Mouse (Mus musculus) MEL (cell line): ENCODE results near the gene Slc4a3. TPM values are rescaled to one million over a fixed set of nuclear protein-coding genes. Genes with fewer than 3 reads are reported as not detected.

ENCODE experiments used
- DNase-seq: peaks from one replicate; pipeline ENCODE4 v3.0.0; 2011; ENCODE audit warnings: low read depth, low spot score
- H3K27ac ChIP-seq: 2 replicates; pipeline ENCODE4 v1.5.1; 2012; ENCODE audit warnings: low read depth, mild to moderate bottlenecking, control low read depth, low read length, moderate library complexity; ENCODE audit not compliant: control insufficient read depth
- H3K27me3 ChIP-seq, 2 experiments: fragments of 150-350 bp in 1 of 2; sonication (generic) in 1 of 2; 2 replicates each; pipeline ENCODE4 v1.6.1; 2012; ENCODE audit warnings: low read length in 2 of 2, mild to moderate bottlenecking in 2 of 2, improper control_type of control experiment in 1 of 2, moderate library complexity in 1 of 2; ENCODE audit not compliant: insufficient read depth in 2 of 2, control insufficient read depth in 1 of 2
- H3K36me3 ChIP-seq, 2 experiments: 2 replicates each; pipeline ENCODE4 v1.6.1; 2012 to 2014; ENCODE audit warnings: low read length in 2 of 2, improper control_type of control experiment in 1 of 2, inconsistent platforms in 1 of 2, mild to moderate bottlenecking in 1 of 2; ENCODE audit not compliant: insufficient read depth in 2 of 2, control insufficient read depth in 1 of 2
- H3K4me1 ChIP-seq, 2 experiments: fragments of 150-350 bp in 1 of 2; sonication (generic) in 1 of 2; 2 replicates each; pipeline ENCODE4 v1.6.1; 2012; ENCODE audit warnings: low read length in 2 of 2, improper control_type of control experiment in 1 of 2, mild to moderate bottlenecking in 1 of 2; ENCODE audit not compliant: insufficient read depth in 2 of 2, control insufficient read depth in 1 of 2
- H3K4me3 ChIP-seq, 2 experiments: fragments of 150-350 bp in 1 of 2; sonication (generic) in 1 of 2; 2 replicates each; pipeline ENCODE4 v1.5.1; 2012; ENCODE audit warnings: low read depth in 2 of 2, low read length in 2 of 2, mild to moderate bottlenecking in 2 of 2, moderate library complexity in 2 of 2, control low read depth in 1 of 2, improper control_type of control experiment in 1 of 2; ENCODE audit not compliant: control insufficient read depth in 1 of 2, insufficient read depth in 1 of 2
- H3K79me2 ChIP-seq: 2 replicates; pipeline ENCODE4 v1.6.1; 2012; ENCODE audit warnings: mild to moderate bottlenecking, low read length, moderate library complexity; ENCODE audit not compliant: control insufficient read depth, poor library complexity, insufficient read depth
- H3K9ac ChIP-seq: 2 replicates; pipeline ENCODE4 v1.6.1; 2012; ENCODE audit warnings: low read depth, mild to moderate bottlenecking, control low read depth, low read length, moderate library complexity; ENCODE audit not compliant: control insufficient read depth, poor library complexity, severe bottlenecking
- H3K9me3 ChIP-seq: fragments of 150-350 bp; sonication (generic); replicated peaks from 2 replicates; pipeline ENCODE4 v1.6.1; 2012; ENCODE audit warnings: mild to moderate bottlenecking, low read length, improper control_type of control experiment, moderate library complexity; ENCODE audit not compliant: insufficient read depth
- CHD2 ChIP-seq: IDR thresholded peaks from 2 replicates; pipeline ENCODE4 v1.6.1; 2011; ENCODE audit warnings: low read length, improper control_type of control experiment
- CTCF ChIP-seq, 3 experiments: IDR thresholded peaks in 2 of 3; conservative IDR thresholded peaks in 1 of 3; 2 replicates each; pipeline ENCODE4 v1.5.1; 2011 to 2012; ENCODE audit warnings: low read length in 3 of 3, low read depth in 2 of 3, mild to moderate bottlenecking in 2 of 3, improper control_type of control experiment in 1 of 3, inconsistent platforms in 1 of 3, mixed read lengths in 1 of 3, moderate library complexity in 1 of 3; ENCODE audit not compliant: control insufficient read depth in 1 of 3, insufficient read depth in 1 of 3, poor library complexity in 1 of 3, severe bottlenecking in 1 of 3
- ELF1 ChIP-seq: IDR thresholded peaks from 2 replicates; pipeline ENCODE4 v1.6.1; 2014; ENCODE audit warnings: low read depth, mild to moderate bottlenecking, inconsistent platforms, low read length, improper control_type of control experiment, moderate library complexity
- ETS1 ChIP-seq: IDR thresholded peaks from 2 replicates; pipeline ENCODE4 v1.6.1; 2012; ENCODE audit warnings: low read depth, mild to moderate bottlenecking, inconsistent platforms, low read length, improper control_type of control experiment, moderate library complexity
- GABPA ChIP-seq: IDR thresholded peaks from 2 replicates; pipeline ENCODE4 v1.6.1; 2012; ENCODE audit warnings: low read depth, mild to moderate bottlenecking, inconsistent platforms, low read length, improper control_type of control experiment, moderate library complexity
- HCFC1 ChIP-seq: IDR thresholded peaks from 2 replicates; pipeline ENCODE4 v1.6.1; 2012; ENCODE audit warnings: low read depth, mild to moderate bottlenecking, inconsistent platforms, low read length, improper control_type of control experiment, moderate library complexity
- JUND ChIP-seq: IDR thresholded peaks from 2 replicates; pipeline ENCODE4 v1.6.1; 2011; ENCODE audit warnings: low read depth, mild to moderate bottlenecking, improper control_type of control experiment, low read length
- KAT2A ChIP-seq: conservative IDR thresholded peaks from 2 replicates; pipeline ENCODE4 v1.6.1; 2012; ENCODE audit warnings: low read depth, low read length, improper control_type of control experiment, inconsistent platforms
- MAFK ChIP-seq: IDR thresholded peaks from 2 replicates; pipeline ENCODE4 v1.6.1; 2011; ENCODE audit warnings: low read depth, mild to moderate bottlenecking, low read length, improper control_type of control experiment, borderline replicate concordance
- MAX ChIP-seq: IDR thresholded peaks from 2 replicates; pipeline ENCODE4 v1.6.1; 2011; ENCODE audit warnings: low read length, improper control_type of control experiment
- MAZ ChIP-seq: IDR thresholded peaks from 2 replicates; pipeline ENCODE4 v1.6.1; 2012; ENCODE audit warnings: low read depth, mild to moderate bottlenecking, inconsistent platforms, low read length, improper control_type of control experiment
- MEF2A ChIP-seq: IDR thresholded peaks from 2 replicates; pipeline ENCODE4 v1.6.1; 2014; ENCODE audit warnings: low read depth, mild to moderate bottlenecking, inconsistent platforms, low read length, improper control_type of control experiment; ENCODE audit not compliant: poor library complexity, insufficient replicate concordance, severe bottlenecking; ENCODE audit errors: extremely low read depth
- MYC ChIP-seq: IDR thresholded peaks from 2 replicates; pipeline ENCODE4 v1.6.1; 2011; ENCODE audit warnings: low read depth, mild to moderate bottlenecking, low read length, improper control_type of control experiment, moderate library complexity
- POLR2A ChIP-seq, 2 experiments: IDR thresholded peaks; 2 replicates each; pipeline ENCODE4 v1.6.1; 2011 to 2012; ENCODE audit warnings: low read length in 2 of 2, mild to moderate bottlenecking in 2 of 2, control low read depth in 1 of 2, improper control_type of control experiment in 1 of 2, low read depth in 1 of 2, moderate library complexity in 1 of 2; ENCODE audit not compliant: control insufficient read depth in 1 of 2, insufficient read depth in 1 of 2, poor library complexity in 1 of 2
- SIN3A ChIP-seq: IDR thresholded peaks from 2 replicates; pipeline ENCODE4 v1.6.1; 2012; ENCODE audit warnings: low read length, improper control_type of control experiment, inconsistent platforms
- SMC3 ChIP-seq: IDR thresholded peaks from 2 replicates; pipeline ENCODE4 v1.6.1; 2011; ENCODE audit warnings: low read depth, low read length, improper control_type of control experiment
- TAL1 ChIP-seq: IDR thresholded peaks from 2 replicates; pipeline ENCODE4 v1.6.1; 2012; ENCODE audit warnings: mild to moderate bottlenecking, inconsistent platforms, low read length, moderate library complexity, mixed read lengths
- TCF12 ChIP-seq: IDR thresholded peaks from 2 replicates; pipeline ENCODE4 v1.6.1; 2014; ENCODE audit warnings: low read depth, mild to moderate bottlenecking, inconsistent platforms, low read length, improper control_type of control experiment, moderate library complexity
- USF1 ChIP-seq: IDR thresholded peaks from 2 replicates; pipeline ENCODE4 v1.6.1; 2014; ENCODE audit warnings: low read depth, mild to moderate bottlenecking, inconsistent platforms, low read length, improper control_type of control experiment, moderate library complexity
- USF2 ChIP-seq, 2 experiments: IDR thresholded peaks; 2 replicates each; pipeline ENCODE4 v1.6.1; 2011 to 2012; ENCODE audit warnings: improper control_type of control experiment in 2 of 2, low read length in 2 of 2, borderline replicate concordance in 1 of 2, inconsistent platforms in 1 of 2, low read depth in 1 of 2, mild to moderate bottlenecking in 1 of 2; ENCODE audit not compliant: insufficient read depth in 1 of 2
- ZC3H11A ChIP-seq: IDR thresholded peaks from 2 replicates; pipeline ENCODE4 v1.6.1; 2012; ENCODE audit warnings: low read depth, mild to moderate bottlenecking, inconsistent platforms, low read length, improper control_type of control experiment
- ZKSCAN1 ChIP-seq: IDR thresholded peaks from 2 replicates; pipeline ENCODE4 v1.6.1; 2012; ENCODE audit warnings: low read depth, mild to moderate bottlenecking, inconsistent platforms, low read length, improper control_type of control experiment, moderate library complexity
- polyA plus RNA-seq, 2 experiments: library from polyadenylated mRNA; stranded (reverse) in 1 of 2; unstranded in 1 of 2; fragments of >175 nt in 1 of 2; fragments of >200 nt in 1 of 2; gene quantifications; 2 replicates each; pipeline versions ENCODE4 v1.2.1 to v1.2.4; 2012; ENCODE audit warnings: low replicate concordance in 2 of 2, low read depth in 1 of 2; ENCODE audit not compliant: insufficient read length in 2 of 2, insufficient read depth in 1 of 2, missing spikeins in 1 of 2
- total RNA-seq: library from RNA; depleted of rRNA; stranded (reverse); fragments of 300-350 nt; gene quantifications from 2 replicates; pipeline ENCODE4 v1.2.3, GENCODE M21; 2012

Slc4a3 gene
- total and polyA plus RNA-seq, 3 experiments = not detected

DNA sequence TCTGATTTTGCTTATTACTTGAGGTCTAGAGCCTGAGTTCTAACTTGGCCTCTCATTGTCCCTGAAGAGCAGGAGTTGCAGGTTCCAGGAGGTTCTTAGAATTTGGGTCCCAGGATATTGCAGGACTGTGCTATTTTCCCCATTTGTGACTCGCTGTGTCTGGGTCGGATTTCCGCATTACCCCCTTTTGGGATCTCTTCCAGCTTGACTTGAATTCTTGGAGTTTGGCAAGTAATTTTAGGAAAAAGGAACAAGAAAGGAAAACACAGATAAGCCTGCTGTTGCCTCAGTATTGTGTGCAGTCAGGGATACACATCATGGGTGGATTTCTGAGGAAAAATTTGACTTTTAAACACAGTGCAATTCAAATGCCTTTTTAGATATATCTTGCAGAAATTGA lies 40.7 kb downstream of the Slc4a3 start:
- DNase-seq = no peak
- H3K9me3 ChIP-seq = no peaks in the 10 kb centered on the region
- no peaks in the 10 kb centered on the region; a peak in 1 of 4 replicates for H3K27me3 ChIP-seq
- no peak for TF ChIP-seq USF2 (IDR thresholded peaks at IDR 0.05; ENCODE audit: borderline replicate concordance in 1 of 2, insufficient read depth in 1 of 2, low read depth in 1 of 2, low read length in 2 of 2)
- no peak for TF ChIP-seq TCF12
- no peak for TF ChIP-seq MYC
- no peak for TF ChIP-seq HCFC1
- TF ChIP-seq SIN3A = no peak
- TF ChIP-seq USF1 = no peak
- TF ChIP-seq GABPA = no peak
- TF ChIP-seq MAX = no peak
- TF ChIP-seq ETS1 = no peak
- H3K36me3 ChIP-seq = no peaks in the 10 kb centered on the region
- no peaks in the 10 kb centered on the region for H3K79me2 ChIP-seq
- H3K27ac ChIP-seq = no peak overlapping the region
- no peak overlapping the region for H3K4me3 ChIP-seq
- no peak overlapping the region for H3K9ac ChIP-seq
- H3K4me1 ChIP-seq = no peaks in the 10 kb centered on the region

DNA sequence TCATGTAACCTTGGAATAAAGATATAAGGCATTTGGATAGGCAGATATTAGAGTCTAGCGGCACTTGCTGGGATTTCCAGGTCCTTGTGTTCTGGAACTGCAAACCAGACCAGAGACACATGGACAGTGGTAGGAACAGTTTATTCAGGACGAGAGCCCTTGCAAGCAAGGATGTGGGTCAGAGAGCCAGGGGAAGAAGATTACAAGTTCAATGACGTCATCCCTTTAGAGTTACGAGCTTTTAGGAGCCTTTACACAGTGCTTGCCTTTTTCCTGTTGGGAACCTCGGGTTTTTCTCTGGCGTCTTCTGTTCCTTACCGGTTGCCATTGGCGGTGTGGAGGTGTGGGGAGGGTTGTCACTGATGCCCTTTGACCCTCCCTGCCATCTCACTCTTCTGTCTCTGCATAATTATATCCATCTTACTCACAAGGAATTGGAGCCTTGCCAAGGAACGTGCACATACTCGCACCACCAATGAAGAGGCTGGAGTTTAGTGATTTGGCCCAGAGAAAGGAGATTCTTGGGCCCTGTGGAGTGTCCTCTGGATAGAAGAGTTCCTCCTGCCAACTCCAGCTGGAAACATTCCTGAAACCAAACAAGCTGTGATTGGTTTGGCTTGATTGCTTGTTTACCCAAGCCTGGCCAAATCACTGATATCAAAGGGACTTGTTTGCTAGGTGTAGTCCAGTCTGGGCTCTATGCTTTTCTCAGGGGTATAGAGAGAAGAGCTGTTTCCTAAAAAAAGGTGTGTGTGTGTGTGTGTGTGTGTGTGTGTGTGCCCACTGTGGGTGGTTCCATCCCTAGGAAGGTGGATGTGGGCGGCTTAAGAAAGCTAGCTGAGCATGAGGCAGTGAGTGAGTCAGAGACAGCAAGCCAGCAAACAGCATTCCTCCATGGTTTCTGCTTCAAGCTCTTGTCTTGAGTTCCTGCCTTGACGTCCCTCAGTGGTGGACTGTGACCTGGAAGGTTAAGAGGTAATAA lies 42.0 kb downstream of the Slc4a3 start:
- H3K27me3 ChIP-seq = no peaks in the 10 kb centered on the region
- H3K36me3 ChIP-seq = no peaks in the 10 kb centered on the region
- H3K4me3 ChIP-seq = no peak overlapping the region
- no peaks in the 10 kb centered on the region for H3K9me3 ChIP-seq
- no peaks in the 10 kb centered on the region for H3K4me1 ChIP-seq
- TF ChIP-seq MYC (no peak), TCF12 (no peak), JUND (no peak), ELF1 (no peak), ZC3H11A (no peak), USF1 (no peak), CTCF (IDR thresholded peaks at IDR 0.05 in 2 of 3, conservative IDR thresholded peaks at IDR 0.05 in 1 of 3; ENCODE audit: control insufficient read depth in 1 of 3, insufficient read depth in 1 of 3, low read depth in 2 of 3, low read length in 3 of 3, poor library complexity in 1 of 3, severe bottlenecking in 1 of 3) (no peak), POLR2A (IDR thresholded peaks at IDR 0.05; ENCODE audit: control insufficient read depth in 1 of 2, insufficient read depth in 1 of 2, low read depth in 1 of 2, low read length in 2 of 2, poor library complexity in 1 of 2) (no peak), KAT2A (no peak), MAFK (no peak), TAL1 (no peak), MEF2A (no peak), CHD2 (no peak), SMC3 (no peak), ZKSCAN1 (no peak), MAZ (no peak)
- H3K27ac ChIP-seq = no peak overlapping the region
- H3K79me2 ChIP-seq = no peaks in the 10 kb centered on the region
- no peak for DNase-seq
- H3K9ac ChIP-seq = no peak overlapping the region
